Mouse (Mus musculus): ENCODE data around the gene Znrf2. TPM values are rescaled to one million over a fixed set of nuclear protein-coding genes. Genes with fewer than 3 reads are reported as not detected.

The Znrf2 gene
- total RNA-seq, 1 experiment from 2014 or later: 55.4 TPM

DNA sequence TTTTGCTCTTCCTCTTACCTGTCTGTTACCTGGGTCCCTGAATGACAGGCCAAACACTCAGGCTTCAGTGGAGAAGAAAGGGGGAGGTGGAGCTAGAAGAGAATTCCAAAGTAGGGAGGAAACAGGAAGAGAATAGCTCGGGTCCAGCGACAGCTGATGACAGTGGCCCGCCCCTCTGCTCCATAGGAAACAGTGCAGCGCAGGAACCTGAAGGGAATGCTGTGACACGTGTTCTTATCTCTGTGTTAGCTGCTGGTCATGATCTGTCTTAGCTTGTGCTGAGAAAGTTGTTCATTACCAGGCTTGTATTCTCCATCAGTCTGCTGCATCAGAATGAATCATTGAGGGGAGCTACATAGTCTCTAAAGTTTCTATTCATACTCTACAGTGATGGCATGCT is 60.1 kb downstream of the Znrf2 start:
- no peak for ATAC-seq (replicated peaks in 1 of 2; ENCODE audit: insufficient read depth in 1 of 2, low FRiP score in 2 of 2, low TSS enrichment in 1 of 2, low read depth in 1 of 2, poor library complexity in 2 of 2, severe bottlenecking in 2 of 2)

DNA sequence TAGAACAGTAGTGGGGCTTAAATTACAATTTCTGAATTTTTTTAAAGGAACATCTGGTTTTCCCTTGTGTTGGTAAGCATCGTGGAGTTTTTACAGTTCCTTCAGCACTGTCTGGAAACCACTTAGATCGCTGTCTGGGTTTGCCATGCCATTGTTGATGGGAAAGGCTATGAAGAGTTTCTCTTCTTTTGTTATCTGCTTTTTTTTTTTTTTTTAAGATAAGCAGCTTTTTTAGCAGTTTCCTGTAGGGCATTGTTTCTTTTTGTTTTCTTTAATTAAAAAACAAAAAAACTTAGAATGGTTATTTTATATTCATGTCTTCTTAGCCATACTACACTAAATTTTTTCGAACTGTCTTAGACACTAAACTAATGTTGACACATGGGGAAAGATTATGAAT is 60.9 kb downstream of the Znrf2 start:
- no peak for ATAC-seq (replicated peaks in 1 of 2; ENCODE audit: insufficient read depth in 1 of 2, low FRiP score in 2 of 2, low TSS enrichment in 1 of 2, low read depth in 1 of 2, poor library complexity in 2 of 2, severe bottlenecking in 2 of 2)

DNA sequence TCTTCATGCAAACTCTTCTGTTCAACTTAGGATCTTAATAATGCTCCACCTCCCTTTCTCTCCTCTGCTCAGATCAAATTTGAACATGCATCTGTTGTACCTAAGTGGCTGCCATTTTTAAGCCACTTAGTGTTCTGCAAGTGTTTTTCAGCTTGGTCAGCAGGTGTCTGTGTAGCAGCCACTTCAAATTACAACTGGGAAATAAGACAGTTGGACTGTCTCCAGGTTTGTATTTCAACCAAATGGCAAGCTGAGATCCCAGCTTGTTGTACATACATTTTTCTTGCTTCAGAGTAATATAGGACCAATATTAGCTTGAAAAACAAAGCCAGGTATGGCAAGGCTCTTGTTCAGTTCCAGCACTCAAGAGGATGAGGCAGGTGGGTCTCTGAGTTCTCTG is 61.8 kb downstream of the Znrf2 start:
- ATAC-seq (replicated peaks in 1 of 2; ENCODE audit: insufficient read depth in 1 of 2, low FRiP score in 2 of 2, low TSS enrichment in 1 of 2, low read depth in 1 of 2, poor library complexity in 2 of 2, severe bottlenecking in 2 of 2): no peak

DNA sequence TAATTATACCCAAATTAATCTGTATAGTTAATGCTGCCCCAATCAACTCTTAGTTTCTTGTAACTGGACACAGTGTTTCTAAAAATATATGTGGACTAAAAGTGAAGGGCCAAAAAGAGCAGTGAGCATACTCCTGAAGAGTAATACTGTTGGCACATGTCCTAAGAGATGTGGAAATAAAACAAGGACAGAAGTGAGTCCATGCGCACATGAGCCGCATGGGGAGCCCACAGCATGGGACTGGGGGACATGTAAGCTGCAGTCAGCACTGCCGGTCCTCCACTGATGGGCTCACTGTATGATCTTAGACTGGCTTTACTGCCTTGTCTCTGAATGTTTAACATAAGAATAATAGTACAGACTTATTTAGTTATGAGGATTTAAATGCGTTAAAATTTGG is 63.4 kb downstream of the Znrf2 start:
- no peak for ATAC-seq (replicated peaks in 1 of 2; ENCODE audit: insufficient read depth in 1 of 2, low FRiP score in 2 of 2, low TSS enrichment in 1 of 2, low read depth in 1 of 2, poor library complexity in 2 of 2, severe bottlenecking in 2 of 2)

DNA sequence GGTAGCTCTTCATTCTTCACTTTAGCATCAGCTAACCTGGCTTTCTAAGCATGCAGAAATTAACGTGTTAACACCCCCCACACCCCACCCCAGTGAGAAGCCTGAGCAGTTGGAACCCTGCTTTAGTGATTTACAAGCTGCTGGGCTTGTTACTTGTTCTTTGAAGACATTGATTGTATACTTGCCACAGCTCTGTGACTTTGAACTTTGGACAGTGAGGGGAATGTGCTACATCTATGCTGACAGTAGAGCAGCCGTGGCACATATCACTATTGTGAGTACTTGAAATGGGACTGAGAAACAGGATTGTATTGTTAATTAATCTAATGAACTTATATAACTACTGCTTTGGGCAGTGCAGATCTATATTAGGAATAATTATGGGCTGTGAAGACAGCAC is 66.7 kb downstream of the Znrf2 start:
- no peak for ATAC-seq (replicated peaks in 1 of 2; ENCODE audit: insufficient read depth in 1 of 2, low FRiP score in 2 of 2, low TSS enrichment in 1 of 2, low read depth in 1 of 2, poor library complexity in 2 of 2, severe bottlenecking in 2 of 2)

DNA sequence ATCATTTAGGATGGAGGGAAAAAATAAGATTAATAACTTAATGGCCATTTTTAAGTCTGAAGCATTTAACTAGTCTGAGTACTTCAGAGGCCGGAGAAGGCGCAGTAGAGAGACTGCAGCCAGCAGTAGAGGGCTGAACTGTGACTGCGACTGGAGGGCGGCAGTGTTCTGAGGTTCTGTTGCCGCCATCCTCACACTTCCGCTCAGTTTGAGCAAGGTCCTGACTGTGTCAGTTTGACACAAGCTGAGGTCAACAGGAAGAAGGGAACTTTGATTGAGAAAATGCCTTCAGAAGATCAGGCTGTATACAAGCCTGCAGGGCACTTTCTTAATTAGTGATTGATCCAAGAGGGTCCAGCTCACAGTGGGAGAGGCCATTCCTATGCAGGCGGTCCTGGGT is 69.5 kb downstream of the Znrf2 start:
- ATAC-seq (replicated peaks in 1 of 2; ENCODE audit: insufficient read depth in 1 of 2, low FRiP score in 2 of 2, low TSS enrichment in 1 of 2, low read depth in 1 of 2, poor library complexity in 2 of 2, severe bottlenecking in 2 of 2): no peak

DNA sequence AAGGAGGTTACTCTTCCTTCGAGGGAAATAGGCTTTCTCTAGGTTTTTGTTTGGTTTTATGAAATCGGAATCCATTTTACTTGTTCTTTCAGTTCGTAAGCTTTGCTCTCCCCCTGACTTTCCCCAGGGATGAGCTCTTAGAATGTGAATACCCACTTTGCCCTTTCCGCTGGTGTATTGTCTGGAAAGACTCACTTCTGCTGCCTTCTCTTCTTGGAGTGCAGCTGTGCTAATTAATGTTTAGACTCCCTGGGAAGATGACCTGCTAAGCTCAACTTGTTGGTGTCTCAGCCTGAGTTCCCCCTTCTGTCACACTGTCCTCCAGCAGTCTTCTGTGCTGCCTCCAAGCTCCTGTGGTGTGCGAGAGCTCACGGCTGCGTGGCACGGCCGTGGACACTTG is 73.5 kb downstream of the Znrf2 start:
- ATAC-seq (replicated peaks in 1 of 2; ENCODE audit: insufficient read depth in 1 of 2, low FRiP score in 2 of 2, low TSS enrichment in 1 of 2, low read depth in 1 of 2, poor library complexity in 2 of 2, severe bottlenecking in 2 of 2): no peak

DNA sequence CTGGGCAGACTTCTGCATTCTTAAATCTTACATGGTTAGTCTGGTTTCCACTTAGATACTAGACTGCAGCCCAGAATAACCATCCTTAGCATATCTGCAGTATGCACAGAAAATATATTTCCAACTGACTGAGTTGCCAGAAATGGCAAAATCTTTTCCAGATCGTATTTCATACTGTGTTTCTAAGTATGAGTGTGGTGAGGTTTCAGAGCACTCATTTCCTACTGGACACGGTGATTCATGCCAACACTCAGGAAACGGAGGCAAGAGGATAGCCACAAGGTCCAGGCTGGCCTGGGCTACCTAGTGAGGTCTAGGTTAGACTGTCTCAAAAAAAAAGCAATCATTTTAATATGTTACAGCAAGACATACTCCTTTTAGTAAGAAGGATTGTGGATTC is 74.7 kb downstream of the Znrf2 start:
- ATAC-seq (replicated peaks in 1 of 2; ENCODE audit: insufficient read depth in 1 of 2, low FRiP score in 2 of 2, low TSS enrichment in 1 of 2, low read depth in 1 of 2, poor library complexity in 2 of 2, severe bottlenecking in 2 of 2): no peak

DNA sequence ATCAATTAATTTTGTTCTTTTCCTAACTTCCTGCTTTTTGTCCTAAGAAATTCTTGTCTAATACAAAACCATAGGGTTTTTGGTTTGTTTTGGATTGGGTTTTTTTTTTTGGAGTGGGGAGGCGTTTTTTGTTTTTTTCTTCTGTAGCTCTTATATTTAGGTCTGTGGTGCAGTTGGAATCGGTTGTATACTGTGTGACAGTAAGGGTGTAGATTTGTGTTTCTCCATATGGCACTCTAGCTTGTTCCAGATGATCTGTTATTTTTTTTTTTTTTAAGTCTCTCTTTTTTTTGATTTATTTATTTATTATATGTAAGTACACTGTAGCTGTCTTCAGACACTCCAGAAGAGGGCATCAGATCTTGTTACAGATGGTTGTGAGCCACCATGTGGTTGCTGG is 83.5 kb downstream of the Znrf2 start:
- ATAC-seq (replicated peaks in 1 of 2; ENCODE audit: insufficient read depth in 1 of 2, low FRiP score in 2 of 2, low TSS enrichment in 1 of 2, low read depth in 1 of 2, poor library complexity in 2 of 2, severe bottlenecking in 2 of 2): no peak

DNA sequence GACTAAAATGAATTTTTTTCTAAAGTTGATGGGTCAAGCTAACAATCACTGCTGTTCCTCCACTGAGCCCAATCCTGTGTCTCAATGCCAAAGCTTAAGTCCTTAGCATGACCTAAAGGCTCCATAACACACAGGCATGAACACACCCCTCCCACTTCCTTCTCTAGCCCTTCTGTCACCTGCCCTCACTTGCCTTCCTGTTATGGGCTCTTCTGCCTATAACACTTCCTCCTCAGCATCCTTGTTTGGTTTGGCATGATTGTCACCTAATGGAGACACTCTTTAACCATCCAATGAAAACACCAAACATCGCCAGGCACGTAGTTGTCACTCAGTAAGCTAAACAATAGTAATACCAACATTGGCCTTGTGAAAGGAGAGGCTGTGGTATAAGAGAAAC is 85.8 kb downstream of the Znrf2 start:
- ATAC-seq (replicated peaks in 1 of 2; ENCODE audit: insufficient read depth in 1 of 2, low FRiP score in 2 of 2, low TSS enrichment in 1 of 2, low read depth in 1 of 2, poor library complexity in 2 of 2, severe bottlenecking in 2 of 2): no peak

DNA sequence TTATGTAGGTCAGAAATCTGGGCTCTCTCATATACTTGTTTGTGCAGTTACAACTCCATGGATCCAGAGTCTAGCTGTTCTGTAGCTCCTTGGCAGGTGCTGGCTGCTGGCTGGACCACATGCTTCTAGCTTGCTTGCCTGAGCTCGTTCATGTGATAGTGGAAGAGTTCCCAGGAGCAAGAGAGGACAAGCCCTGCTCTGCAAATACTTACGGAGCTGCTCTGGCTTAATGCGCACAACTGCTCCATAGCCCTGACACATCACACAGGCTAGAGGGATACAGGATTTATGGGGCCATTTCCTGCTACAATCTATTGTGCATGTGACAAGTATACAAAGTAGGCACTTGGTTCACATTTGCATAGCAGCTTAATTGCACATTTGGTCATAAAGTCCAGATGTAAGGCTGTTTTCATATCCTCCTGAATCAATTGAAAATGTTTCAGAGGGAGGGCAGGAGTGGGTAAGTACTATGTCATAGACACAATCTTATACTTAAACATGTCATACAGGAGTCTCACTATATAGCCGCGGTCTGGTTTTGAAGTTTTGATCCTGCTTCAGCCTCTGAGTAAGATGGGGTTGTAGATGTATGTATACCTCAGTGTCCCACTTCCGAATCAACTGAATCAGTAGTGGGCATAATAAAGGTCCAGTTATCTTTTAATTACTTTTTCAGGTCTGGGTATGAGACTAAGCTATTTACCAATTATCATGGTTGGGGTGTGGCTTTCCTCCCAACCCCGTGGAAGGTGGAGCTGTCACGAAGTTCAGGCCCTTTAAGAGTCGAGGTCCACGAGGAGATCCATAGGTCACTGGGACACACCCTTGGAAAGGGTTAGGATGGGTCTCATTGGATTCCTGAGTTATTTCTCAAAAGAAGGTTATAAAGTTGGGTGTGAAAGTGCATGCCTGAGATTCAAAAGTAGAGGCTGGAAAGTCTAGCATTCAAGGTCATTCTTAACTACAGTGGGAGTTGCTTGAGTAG is 89.6 kb downstream of the Znrf2 start:
- ATAC-seq (replicated peaks in 1 of 2; ENCODE audit: insufficient read depth in 1 of 2, low FRiP score in 2 of 2, low TSS enrichment in 1 of 2, low read depth in 1 of 2, poor library complexity in 2 of 2, severe bottlenecking in 2 of 2): no peak

DNA sequence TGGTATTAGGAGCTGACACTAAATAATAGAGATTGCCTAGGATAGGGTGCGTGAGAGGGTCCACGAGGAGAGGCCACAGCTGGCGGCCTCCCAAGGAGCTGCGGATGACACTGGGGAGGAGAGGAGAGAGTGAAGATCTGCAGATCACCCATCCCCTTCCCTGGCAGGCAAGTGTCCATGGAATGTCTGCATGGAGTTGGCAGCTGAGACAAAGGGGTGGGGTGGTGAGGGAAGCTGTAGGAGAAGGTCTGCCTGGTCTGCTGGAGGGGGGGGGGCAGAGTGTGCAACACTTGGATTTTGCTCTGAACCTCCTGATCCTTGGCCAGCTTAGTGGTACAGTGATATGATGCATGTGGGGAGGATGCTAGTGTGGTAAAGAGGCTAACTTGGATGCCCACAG is 98.3 kb downstream of the Znrf2 start:
- ATAC-seq (replicated peaks in 1 of 2; ENCODE audit: insufficient read depth in 1 of 2, low FRiP score in 2 of 2, low TSS enrichment in 1 of 2, low read depth in 1 of 2, poor library complexity in 2 of 2, severe bottlenecking in 2 of 2): no peak

DNA sequence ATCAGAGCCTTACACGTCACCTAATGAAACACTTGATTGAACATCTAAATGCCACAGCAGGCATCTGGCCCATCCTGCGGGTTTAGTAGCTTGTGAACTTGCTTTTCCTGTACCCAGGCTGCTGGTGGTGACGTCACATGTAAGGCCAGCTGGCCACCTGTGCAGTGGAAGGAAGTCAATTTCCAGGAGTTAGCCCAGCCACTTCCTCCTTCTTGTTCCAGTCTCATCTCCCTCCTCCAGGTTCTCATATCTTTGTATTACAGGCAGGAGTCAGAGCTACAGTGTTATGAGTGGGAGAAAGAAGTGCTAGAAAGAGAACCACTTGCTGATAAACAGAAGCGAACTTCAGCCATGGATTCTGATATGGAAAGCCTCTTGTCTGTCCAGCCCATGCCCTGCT is 99.4 kb downstream of the Znrf2 start:
- ATAC-seq (replicated peaks in 1 of 2; ENCODE audit: insufficient read depth in 1 of 2, low FRiP score in 2 of 2, low TSS enrichment in 1 of 2, low read depth in 1 of 2, poor library complexity in 2 of 2, severe bottlenecking in 2 of 2): peak; percentile 54 to 59

DNA sequence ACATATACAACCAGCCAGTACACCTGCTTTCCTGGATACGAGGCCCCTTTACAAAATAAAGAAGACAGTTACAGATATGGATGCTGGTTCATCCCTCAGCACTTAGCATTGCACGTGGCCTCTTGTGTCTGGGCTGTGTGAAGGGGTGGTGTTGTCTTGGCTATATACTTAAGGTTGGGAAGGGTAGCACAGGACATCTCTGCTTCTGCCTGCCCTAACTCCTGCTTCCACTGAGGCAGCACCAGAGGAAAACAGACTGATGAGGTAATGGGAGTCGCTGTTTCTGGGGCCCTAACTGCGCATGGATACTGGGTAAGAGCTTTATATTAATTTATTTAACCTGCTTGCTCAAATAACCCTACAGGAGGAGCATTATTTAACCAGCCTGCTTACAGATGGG is 100.2 kb downstream of the Znrf2 start:
- ATAC-seq (replicated peaks in 1 of 2; ENCODE audit: insufficient read depth in 1 of 2, low FRiP score in 2 of 2, low TSS enrichment in 1 of 2, low read depth in 1 of 2, poor library complexity in 2 of 2, severe bottlenecking in 2 of 2): no peak

DNA sequence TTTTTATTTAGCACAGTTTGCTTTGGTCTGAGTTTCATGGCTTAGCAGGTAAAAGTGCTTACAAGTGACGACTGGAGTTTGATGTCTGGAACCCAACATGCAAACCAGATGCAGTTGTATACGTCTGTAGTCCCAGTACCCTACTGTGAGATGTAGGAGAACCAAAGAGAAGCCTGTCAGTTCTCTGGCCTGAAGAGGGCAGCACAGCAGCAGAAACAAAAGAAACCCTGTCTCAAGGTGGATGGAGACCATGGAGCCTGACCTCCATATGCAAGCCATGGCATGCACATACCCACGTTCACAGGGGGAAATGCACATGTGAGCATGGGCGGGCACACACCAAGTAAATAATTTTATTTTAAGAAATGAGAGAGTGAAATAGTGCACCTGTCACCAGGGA is 100.8 kb downstream of the Znrf2 start:
- ATAC-seq (replicated peaks in 1 of 2; ENCODE audit: insufficient read depth in 1 of 2, low FRiP score in 2 of 2, low TSS enrichment in 1 of 2, low read depth in 1 of 2, poor library complexity in 2 of 2, severe bottlenecking in 2 of 2): peak; percentile 87 to 90

DNA sequence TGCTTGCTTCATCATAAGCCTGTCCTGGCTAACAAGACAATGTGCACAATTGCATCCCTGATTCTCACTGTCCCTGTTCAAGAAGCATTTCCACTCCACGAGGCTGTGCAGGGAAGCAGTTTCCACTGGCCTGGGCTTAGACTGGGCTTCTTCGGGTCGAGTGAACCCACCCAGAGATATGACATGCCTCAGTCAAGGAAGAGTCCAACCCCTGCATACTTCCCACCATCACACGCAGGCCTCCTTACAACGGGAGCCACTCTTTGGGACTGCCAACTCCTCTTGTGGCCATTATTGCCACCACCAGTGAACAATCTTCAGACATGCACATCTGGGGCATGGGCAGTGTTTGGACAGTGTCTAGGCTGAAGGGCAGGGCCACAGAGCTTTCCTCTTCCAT is 101.8 kb downstream of the Znrf2 start:
- ATAC-seq (replicated peaks in 1 of 2; ENCODE audit: insufficient read depth in 1 of 2, low FRiP score in 2 of 2, low TSS enrichment in 1 of 2, low read depth in 1 of 2, poor library complexity in 2 of 2, severe bottlenecking in 2 of 2): no peak

DNA sequence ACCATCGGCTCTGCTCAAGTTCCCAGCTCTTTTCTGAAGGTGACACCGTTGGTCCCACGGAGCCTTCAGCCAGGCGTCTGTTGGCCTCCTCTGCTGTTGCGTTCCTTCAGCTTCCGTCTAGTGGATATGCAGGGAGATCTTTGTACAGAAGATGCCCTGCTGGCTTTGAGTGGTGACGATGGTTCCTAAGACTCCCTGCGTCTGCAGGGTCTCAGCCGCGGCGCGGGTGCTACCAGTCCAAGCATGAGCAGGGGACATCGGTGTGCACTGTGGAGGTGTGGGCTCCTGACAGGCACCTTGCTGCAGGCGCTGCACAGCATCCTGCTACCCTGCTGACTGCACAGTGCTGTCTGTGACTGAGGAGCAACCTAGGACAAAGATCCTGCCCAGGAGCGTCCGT is 107.8 kb downstream of the Znrf2 start:
- no peak for ATAC-seq (replicated peaks in 1 of 2; ENCODE audit: insufficient read depth in 1 of 2, low FRiP score in 2 of 2, low TSS enrichment in 1 of 2, low read depth in 1 of 2, poor library complexity in 2 of 2, severe bottlenecking in 2 of 2)

DNA sequence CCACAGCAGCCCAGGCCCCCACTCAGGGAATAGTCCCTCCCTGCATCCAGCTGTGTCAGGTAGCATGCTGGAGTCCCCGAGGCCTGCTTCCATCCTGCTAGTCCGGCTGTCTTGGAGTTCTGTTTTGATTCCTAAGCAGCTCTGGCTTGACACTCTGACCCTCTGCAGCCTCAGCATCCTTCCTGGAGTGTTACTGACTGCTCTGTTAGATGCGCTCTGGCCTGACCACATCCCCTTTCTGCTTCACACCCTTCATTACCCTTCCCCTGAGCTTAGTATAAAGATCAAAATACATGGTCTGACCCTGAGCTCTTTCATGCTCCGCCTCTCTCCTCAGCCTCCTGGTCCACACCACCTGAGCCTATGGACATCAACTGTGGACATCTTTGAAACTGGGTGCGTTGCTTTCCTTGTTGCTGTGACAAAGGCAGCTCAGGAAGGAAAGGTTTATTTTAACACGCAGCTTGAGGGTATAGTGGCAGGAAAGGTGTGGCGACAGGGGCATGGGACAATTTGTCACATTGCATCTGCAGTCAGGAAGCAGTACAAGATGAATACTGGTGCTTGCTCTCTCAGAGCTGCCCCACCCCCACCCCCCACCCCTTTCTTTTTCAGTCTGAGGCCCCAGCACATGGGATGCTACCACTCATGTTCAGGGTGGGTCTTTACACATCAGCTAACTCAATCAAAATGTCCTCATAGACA is 109.2 kb downstream of the Znrf2 start:
- ATAC-seq (replicated peaks in 1 of 2; ENCODE audit: insufficient read depth in 1 of 2, low FRiP score in 2 of 2, low TSS enrichment in 1 of 2, low read depth in 1 of 2, poor library complexity in 2 of 2, severe bottlenecking in 2 of 2): peak; percentile 81 to 85

DNA sequence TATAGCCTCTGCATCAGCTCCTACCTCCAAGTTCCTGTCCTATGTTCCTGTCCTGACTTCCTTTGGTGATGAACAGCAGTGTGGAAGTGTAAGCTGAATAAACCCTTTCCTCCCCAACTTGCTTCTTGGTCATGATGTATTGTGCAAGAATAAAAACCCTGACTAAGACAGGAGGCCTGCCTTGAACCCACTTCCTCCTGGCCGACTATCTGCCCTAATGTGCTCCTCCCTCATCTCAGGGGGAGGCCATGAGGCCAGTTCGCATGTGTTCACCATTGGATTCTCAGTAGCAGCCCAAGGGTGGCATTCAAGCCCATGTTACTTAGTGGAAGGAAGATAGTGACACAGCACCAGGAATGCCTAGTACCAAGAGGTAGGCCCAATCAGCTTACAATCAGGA is 110.2 kb downstream of the Znrf2 start:
- ATAC-seq (replicated peaks in 1 of 2; ENCODE audit: insufficient read depth in 1 of 2, low FRiP score in 2 of 2, low TSS enrichment in 1 of 2, low read depth in 1 of 2, poor library complexity in 2 of 2, severe bottlenecking in 2 of 2): no peak
